Mouse (Mus musculus): Measurements from ENCODE around the gene 4933411K16Rik.

Gene 4933411K16Rik

GRCm38 (mm10) chr19:42035456-42036248, 16.4 kb upstream of the 4933411K16Rik start, which contains the start of gene Ankrd2:
Ankrd2 (plus strand) TSS chr19:42036000.
- peak; percentile 88 to 93 for DNase-seq

- DNase-seq: no peak
Observed at GRCm38 (mm10) chr19:42036357-42036756, 15.7 kb upstream of the 4933411K16Rik start.

GRCm38 (mm10) chr19:42037167-42037702, 14.8 kb upstream of the 4933411K16Rik start:
- no peak for DNase-seq

GRCm38 (mm10) chr19:42038310-42038709, 13.7 kb upstream of the 4933411K16Rik start:
- no peak for DNase-seq

GRCm38 (mm10) chr19:42043988-42044387, 8.1 kb upstream of the 4933411K16Rik start:
- DNase-seq: no peak

GRCm38 (mm10) chr19:42045269-42046102, 6.6 kb upstream of the 4933411K16Rik start, which contains the start of gene Hoga1:
Hoga1 (plus strand) TSS chr19:42045610.
- DNase-seq: peak; percentile 53 to 57

- DNase-seq: no peak
Observed at GRCm38 (mm10) chr19:42050251-42050650, 1.8 kb upstream of the 4933411K16Rik start.

GRCm38 (mm10) chr19:42051351-42051750, 697 bp upstream of the 4933411K16Rik start:
- no peak for DNase-seq

- DNase-seq: no peak
Observed at GRCm38 (mm10) chr19:42054255-42054654, 2.2 kb downstream of the 4933411K16Rik start.

GRCm38 (mm10) chr19:42055881-42056280, 3.8 kb downstream of the 4933411K16Rik start:
- DNase-seq: no peak

GRCm38 (mm10) chr19:42056719-42057409, 4.8 kb downstream of the 4933411K16Rik start:
- DNase-seq: no peak

- DNase-seq: no peak
Observed at GRCm38 (mm10) chr19:42058426-42058825, 6.4 kb downstream of the 4933411K16Rik start.

- DNase-seq: no peak
Observed at GRCm38 (mm10) chr19:42061443-42061842, 9.4 kb downstream of the 4933411K16Rik start.

GRCm38 (mm10) chr19:42068441-42069240, 16.6 kb downstream of the 4933411K16Rik start:
- no peak for DNase-seq

GRCm38 (mm10) chr19:42069241-42069525, 17.1 kb downstream of the 4933411K16Rik start:
- DNase-seq: peak; percentile 33 to 40

- no peak for DNase-seq
Observed at GRCm38 (mm10) chr19:42071221-42071620, 19.2 kb downstream of the 4933411K16Rik start.

- no peak for DNase-seq
Observed at GRCm38 (mm10) chr19:42071886-42072608, 20.0 kb downstream of the 4933411K16Rik start.

GRCm38 (mm10) chr19:42072802-42073201, 20.8 kb downstream of the 4933411K16Rik start:
- DNase-seq: no peak

- no peak for DNase-seq
Observed at GRCm38 (mm10) chr19:42075051-42075450, 23.0 kb downstream of the 4933411K16Rik start.

- no peak for DNase-seq
Observed at GRCm38 (mm10) chr19:42075992-42076391, 23.9 kb downstream of the 4933411K16Rik start.

GRCm38 (mm10) chr19:42078566-42078965, 26.5 kb downstream of the 4933411K16Rik start:
- DNase-seq: no peak

All from cerebellum, adult 18-20 months (tissue).